Mouse (Mus musculus): ENCODE results near the gene Msgn1.

Gene Msgn1

GRCm38 (mm10) chr12:11208872-11209271 is at the start of gene Msgn1:
Gene Msgn1 (minus strand): TSS chr12:11208972.
- DNase-seq = no peak

DNA sequence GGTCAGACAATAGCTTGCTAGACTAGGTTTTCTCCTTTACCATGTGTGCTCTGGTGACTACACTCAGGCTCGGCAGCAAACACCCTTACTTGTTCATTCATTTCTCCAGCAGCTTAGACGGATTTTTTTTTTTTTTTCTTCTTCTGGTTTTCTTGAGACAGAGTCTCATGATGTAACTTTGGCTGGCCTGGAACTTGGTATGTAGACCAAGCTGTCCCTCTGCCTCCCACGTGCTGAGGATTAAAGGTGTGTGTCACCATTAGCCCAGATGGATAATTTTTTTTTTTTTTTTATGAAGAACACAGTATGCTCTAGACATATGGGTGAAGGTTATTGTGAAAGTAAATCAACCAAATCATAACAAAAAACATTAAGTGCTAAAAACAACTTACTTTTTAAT is 41.5 kb upstream of the Msgn1 start:
- no peak for DNase-seq

GRCm38 (mm10) chr12:11247460-11247859 is 38.7 kb upstream of the Msgn1 start:
- DNase-seq = no peak

GRCm38 (mm10) chr12:11235996-11236395 is 27.2 kb upstream of the Msgn1 start:
- no peak for DNase-seq

- no peak for DNase-seq
Observed at GRCm38 (mm10) chr12:11230267-11230666, 21.5 kb upstream of the Msgn1 start.

DNA sequence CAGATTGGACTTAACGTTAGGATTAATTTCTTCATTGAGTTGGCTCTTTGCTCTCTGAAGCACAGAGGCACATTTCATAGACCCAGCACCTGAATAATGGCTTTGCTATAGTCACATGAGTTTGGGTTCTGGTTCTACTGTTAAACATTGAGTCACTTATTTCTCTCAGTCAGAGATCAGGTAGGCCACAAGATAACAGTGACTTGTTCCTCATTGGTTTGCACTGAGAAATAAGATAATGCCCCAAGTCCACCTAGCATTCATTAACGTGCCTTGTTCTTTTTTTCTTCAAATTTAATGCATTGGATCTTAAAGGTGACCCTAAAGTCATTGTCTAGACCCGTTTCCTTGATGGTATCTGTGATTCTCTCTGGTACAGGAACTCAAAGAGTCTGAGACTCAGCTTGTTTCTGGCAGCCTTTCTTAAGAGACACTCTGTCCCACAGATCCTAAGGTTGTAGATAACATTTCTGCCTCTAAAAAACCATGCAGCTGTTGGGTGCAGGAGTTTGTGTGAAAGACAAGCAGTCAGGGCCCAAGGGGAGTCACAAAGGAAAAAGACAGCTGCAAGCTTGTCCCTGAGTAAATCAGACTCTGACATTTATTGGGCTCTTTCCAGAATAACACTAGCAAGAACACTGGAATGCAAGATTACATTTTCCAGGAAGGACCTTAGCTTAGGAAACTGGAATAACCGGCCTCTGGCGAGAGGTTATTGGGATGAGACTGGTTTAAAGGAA is 17.9 kb upstream of the Msgn1 start:
- no peak for DNase-seq

- DNase-seq = no peak
Observed at GRCm38 (mm10) chr12:11226123-11226522, 17.4 kb upstream of the Msgn1 start.

- DNase-seq = no peak
Observed at GRCm38 (mm10) chr12:11224722-11225121, 15.9 kb upstream of the Msgn1 start.

DNA sequence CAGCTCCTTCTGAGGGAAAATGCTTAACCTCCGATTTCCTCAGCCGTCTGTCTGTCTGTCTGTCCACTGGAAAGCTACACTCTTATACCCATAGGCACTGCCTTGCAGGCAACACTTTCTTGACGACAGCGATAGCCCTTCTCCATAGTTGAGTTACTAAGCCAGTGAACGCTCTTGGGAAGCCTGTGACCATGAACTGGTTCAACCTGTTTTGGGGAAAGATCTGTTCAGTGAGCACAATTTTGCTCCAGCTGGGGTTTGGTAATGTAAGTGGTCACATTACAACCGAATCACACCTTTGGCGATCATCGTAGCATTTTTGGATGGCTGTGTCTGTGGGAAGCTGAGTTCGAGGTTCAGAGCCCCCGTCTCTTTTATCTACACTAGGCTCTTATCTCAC is 14.3 kb upstream of the Msgn1 start:
- DNase-seq = no peak

DNA sequence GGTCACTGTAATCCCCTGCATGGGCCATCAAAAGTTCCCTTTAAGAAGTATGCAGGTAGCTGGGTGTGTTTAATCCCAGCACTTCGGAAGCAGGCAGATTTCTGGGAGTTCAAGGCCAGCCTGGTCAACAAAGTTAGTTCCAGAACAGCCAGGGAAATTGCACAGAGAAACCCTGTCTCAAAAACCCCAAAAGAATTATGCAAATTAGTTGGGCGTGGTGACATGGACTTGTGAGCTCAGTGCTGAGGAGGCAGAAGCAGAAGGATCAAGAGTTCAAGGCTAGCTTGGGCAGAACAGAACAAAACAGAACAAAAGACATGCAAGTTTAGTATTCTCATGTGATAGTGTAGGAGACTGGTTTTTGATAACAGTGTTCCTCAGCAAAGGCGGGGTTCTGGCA is 13.8 kb upstream of the Msgn1 start:
- no peak for DNase-seq

GRCm38 (mm10) chr12:11221524-11222330 is 13.0 kb upstream of the Msgn1 start:
- no peak for DNase-seq

GRCm38 (mm10) chr12:11217726-11218250 is 9.0 kb upstream of the Msgn1 start:
- DNase-seq = no peak

DNA sequence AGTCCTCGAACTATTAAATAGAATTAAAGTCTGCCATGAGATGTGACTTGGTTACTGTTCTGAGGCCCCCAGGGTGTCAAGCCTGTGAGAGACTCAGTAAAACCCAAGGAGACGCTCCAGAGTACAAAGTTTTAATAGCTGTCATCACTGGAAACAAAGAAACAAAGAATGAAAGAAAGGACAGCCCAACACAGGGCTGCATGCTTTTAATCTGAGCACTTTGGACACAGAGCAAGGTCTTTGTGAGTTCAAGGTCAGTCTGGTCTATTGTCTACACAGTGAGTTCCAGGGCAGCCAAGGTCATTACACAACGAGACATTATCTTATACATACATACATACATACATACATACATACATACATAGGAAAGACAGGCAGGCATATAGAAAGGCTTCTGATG is 7.7 kb upstream of the Msgn1 start:
- no peak for DNase-seq

- no peak for DNase-seq
Observed at GRCm38 (mm10) chr12:11215555-11215954, 6.8 kb upstream of the Msgn1 start.

GRCm38 (mm10) chr12:11214776-11215175 is 6.0 kb upstream of the Msgn1 start:
- no peak for DNase-seq

- DNase-seq = no peak
Observed at GRCm38 (mm10) chr12:11212881-11213280, 4.1 kb upstream of the Msgn1 start.

DNA sequence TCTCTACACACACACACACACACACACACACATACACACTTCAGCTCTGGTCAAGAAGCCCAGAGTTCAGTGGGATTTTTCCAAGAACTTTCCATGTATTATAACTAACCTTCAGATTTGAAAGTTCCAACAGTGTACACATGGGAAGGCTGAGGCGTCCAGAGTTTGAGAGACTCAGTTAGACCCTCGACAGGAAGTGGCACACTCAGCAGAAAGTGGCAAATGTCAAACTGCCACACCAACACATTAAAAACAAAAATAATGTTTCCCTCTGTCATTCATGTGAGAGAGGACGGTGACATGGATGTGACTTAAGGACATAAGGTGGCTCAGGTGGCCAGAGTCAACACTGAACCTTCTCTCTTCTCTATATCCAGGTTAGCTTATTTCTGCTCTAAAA is 1.6 kb upstream of the Msgn1 start:
- no peak for DNase-seq

DNA sequence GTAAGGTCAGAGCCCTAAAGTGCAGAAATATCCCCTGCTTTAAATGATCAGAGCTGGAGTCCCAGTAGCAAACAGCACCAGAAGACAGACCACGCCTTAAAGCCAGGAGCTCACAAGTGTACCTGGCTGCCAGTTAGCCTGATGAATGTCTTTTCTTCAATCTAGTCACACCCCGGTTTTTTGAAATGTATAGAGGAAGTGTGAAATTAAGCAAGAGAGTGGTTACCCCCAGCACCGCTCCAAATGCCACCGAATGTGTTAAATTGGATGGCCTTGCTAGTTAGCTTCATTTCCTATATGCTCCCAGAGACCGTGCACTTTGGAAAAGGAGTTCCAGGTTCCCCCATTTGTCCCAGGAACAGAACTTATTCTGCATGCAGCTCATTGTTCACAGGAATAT is 864 bp upstream of the Msgn1 start:
- no peak for DNase-seq

GRCm38 (mm10) chr12:11206321-11206720 is 2.5 kb downstream of the Msgn1 start:
- no peak for DNase-seq

GRCm38 (mm10) chr12:11203694-11204665 is 4.8 kb downstream of the Msgn1 start:
- DNase-seq = no peak

DNA sequence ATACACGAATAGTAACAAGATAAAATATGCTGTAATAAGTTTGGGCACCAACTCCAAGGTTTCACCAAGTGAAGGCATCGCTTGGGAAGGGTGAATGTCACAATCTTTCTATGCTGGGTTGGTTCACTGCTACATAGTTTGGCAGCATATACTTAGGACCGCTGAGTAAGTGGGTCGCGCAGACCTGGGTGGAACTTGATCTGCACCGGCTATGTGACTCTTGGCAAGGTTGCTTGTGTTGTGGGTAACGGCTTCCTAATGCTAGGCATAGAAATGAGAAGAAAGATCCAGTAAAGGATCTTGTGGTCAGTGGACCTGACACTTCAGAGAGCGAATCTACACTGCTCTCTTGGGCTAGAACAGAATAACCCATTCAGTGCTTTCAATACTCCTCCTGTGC is 6.3 kb downstream of the Msgn1 start:
- DNase-seq = no peak

DNA sequence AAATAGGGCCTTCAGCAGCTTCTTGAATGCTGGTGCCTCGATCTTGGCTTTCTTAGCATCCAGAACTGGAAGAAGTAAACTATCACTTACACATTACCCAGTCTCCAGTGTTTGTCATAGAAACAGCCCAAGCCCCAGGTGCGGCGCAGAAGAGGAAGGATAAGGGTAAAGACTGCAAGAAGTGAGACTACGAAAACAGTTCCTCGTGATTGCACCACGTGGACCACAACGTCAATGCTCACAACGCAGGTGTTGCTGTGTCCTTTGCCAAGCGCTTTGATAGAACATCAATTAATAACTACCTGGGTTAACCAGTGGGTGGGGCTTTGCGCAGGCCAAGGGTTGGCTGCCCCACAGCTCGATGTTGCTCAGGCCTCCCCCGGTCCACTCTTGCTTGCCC is 8.1 kb downstream of the Msgn1 start:
- DNase-seq = no peak

- no peak for DNase-seq
Observed at GRCm38 (mm10) chr12:11198551-11198950, 10.2 kb downstream of the Msgn1 start.
